Mouse (Mus musculus) v-Abl transformed pro-B cells (cell line): Measurements from ENCODE around the gene Clic4.

Source experiments
- in situ Hi-C, 2 experiments: fragments of 400-800 bp; cut with MboI; formaldehyde crosslinking; loops; one replicate each; pipeline ENCODE4 v1.15.1; 2025; ENCODE audit not compliant: unreplicated experiment in 2 of 2

The Clic4 gene

GRCm38 (mm10) chr4:135266987-135267386, 5.6 kb downstream of the Clic4 start:
- in situ Hi-C loops, result no loop called here

- in situ Hi-C loops, result loop anchor here (5.0 kb wide), 2 partner anchors 33 to 38 kb away; no protein-coding TSS in a partner anchor
Observed at GRCm38 (mm10) chr4:135260434-135260833, 12.2 kb downstream of the Clic4 start.

DNA sequence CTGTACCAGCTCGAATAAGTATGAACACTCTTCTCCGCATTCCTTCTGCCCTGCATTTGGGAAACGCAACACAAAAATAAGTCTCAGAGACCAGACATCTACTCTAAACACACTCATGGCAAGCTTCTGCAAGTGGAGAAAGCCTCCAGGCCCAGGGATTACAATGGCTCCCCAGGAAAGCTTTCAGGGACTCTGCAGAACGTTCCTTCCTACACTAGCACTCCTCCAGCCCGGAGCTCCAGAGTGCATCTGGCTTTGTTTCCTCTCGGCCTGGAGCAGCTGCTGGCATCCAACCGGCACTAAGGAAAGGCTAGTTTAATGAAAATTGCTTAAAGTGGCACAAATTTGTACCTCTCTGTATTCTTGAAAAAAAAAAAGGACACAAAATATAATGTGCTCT, 14.1 kb downstream of the Clic4 start:
- in situ Hi-C loops, result no loop called here

- in situ Hi-C loops, result no loop called here
Observed at GRCm38 (mm10) chr4:135257881-135258476, 14.6 kb downstream of the Clic4 start.

DNA sequence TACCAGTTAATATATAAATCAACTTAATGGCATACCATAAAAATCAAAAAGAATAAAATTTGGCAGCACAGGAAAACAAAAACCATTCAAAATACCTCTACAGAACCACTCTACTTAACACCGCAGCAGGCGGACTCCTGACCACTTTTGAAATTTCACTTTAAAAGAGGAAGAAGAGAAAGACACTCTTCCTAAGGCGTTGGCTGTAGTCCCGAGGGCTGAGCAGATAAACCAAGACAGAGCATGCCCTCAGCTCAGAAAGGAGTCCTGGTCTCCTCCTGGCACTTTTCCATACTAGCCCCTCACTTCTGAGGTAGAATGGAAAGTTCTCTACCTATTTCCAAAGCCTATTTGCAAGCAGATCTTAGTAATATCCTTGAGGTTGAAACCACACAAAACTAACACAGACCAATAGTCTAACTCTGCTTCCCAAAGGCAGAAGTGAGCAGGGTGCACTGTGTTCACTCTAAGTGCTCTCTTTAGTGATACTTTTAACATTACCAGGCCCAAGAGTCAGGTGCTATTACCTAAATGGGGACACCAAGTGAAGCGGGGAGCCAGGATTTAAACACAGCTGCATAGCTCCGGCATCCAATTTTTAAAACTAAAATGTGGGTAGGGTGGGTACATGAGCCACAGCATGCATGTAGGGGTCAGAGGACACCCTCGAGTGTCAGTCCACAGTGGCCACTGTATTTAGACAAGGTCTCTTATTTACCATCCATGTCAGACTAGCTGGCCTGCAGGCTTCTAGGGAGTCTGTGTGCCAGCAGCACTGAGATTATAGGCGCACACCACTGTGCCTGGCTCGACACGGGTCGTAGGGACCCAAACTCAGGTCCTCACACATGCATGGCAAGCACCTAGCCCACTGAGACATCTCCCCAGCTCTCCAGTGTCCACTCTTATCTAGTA, 15.8 kb downstream of the Clic4 start:
- in situ Hi-C loops, result no loop called here

- in situ Hi-C loops, result no loop called here
Observed at GRCm38 (mm10) chr4:135254770-135255169, 17.8 kb downstream of the Clic4 start.

DNA sequence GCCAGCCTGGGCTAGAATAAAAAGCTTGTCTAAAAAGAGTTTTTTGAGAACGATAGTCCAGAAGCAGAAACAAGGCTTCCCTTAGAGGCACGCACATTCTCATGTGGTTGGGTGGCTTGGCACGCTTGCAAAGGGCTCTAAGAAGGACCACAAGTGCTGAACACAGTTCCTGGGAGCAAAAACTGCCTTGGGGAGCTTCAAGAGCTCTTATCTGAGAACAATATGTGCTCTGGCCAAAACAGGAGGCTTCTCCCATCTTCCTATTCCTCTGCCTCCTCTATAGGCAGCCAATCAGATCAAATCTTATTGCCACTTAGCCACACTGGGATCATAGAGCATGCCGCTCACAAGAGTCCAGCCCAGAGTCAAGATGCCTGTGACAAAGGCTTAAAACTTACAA, 18.3 kb downstream of the Clic4 start:
- in situ Hi-C loops, result no loop called here

DNA sequence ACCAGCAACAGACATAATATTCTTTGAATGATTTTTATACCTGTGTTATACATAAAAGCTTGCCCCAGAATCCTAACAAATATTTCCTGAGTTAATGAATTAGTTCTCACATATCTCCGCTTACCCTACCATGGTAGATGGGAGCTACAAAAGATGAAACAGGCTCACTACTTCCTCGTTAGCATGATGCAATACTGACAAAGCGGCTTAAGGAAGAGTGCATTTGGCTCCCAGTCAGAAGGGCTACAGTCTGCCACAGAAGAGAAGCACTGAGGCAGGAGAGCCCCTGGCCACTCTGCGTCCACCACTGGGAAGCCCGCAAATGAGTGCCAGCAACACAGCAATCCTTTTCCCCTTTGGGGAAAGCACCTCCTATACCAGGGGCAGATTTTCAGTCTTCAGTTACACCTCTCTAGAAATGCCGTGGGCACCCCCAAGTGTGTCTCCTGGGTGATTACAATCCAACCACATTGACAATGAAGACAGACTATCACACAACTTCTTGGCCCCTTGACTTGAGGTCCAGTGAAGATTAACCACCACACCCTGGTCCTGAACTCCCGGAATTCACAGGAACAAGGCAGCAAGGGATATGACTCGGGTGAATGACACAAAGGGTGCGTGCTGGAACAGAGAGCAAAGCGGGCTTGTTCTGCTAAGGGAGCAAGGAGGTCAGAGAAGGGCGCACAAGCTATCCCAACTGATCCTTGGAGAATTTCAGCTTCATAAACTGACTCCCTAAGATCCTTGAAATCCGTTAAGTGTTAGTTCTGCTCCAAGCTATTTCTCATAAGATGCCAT, 19.2 kb downstream of the Clic4 start:
- in situ Hi-C loops, result no loop called here

- in situ Hi-C loops, result no loop called here
Observed at GRCm38 (mm10) chr4:135251801-135252200, 20.8 kb downstream of the Clic4 start.

GRCm38 (mm10) chr4:135248250-135249018, 24.2 kb downstream of the Clic4 start:
- in situ Hi-C loops, result no loop called here

DNA sequence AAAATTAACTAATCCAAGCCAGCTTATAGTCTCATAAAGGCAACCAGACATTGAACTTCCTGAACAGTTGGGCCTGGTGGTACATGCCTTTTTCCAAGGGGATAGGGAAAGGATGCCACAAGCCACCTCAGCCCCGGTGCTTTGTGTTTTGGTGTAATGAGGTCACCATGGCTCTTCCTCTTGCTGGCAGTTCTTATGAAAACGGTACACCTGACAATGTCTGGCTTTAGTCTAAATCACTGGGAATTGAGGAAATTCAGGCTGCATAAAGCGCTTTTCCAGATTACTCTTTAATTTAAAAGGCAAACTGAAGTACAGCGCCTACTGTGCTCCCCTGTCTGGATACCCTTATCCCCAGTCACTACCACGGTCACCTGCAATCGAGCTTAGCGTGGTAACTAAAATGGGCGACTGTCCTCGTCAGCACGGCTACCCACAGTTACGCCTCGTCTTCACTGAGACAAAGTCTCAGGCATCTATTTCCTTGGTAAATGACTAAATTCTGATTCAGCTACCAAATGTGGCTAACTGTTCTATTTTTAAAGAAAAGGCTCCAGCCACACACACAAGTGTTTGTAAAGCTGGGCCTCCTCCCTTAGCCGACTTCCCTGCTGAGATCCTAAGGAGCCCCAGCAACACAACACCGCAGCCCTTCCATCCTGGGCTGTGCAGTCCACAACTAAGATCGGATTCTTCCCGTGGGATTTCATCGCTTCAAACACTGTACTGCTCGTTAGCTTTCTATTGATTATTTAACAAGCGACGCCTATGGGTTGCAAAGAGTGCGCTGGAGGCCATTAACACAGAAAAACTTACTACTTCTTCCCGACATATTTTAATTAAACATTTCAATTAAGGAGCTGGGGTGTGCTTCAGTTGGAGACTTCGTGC, 25.5 kb downstream of the Clic4 start:
- in situ Hi-C loops, result no loop called here

GRCm38 (mm10) chr4:135246444-135246843, 26.2 kb downstream of the Clic4 start:
- in situ Hi-C loops, result no loop called here

DNA sequence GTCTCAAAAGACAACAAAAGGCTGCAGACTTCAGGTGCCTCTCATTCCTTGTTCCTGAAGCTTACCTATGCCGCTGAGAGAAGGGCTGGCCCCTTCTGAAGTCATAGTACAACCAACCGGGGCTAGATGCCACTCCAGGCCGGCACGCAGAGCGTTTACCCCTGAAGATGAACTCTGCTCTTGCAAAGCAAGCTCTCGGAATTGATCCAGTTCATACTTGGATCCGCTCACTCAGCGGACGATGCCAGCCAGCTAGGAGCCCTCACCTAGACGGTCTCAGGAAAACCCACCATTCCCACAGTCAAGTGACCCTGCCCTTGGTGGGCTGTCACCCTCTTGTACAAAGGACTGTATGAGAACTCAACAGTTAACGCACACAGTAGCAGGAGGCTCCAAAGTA, 26.8 kb downstream of the Clic4 start:
- in situ Hi-C loops, result no loop called here

GRCm38 (mm10) chr4:135244335-135244734, 28.3 kb downstream of the Clic4 start:
- in situ Hi-C loops, result no loop called here

- in situ Hi-C loops, result no loop called here
Observed at GRCm38 (mm10) chr4:135242913-135243541, 29.6 kb downstream of the Clic4 start.

DNA sequence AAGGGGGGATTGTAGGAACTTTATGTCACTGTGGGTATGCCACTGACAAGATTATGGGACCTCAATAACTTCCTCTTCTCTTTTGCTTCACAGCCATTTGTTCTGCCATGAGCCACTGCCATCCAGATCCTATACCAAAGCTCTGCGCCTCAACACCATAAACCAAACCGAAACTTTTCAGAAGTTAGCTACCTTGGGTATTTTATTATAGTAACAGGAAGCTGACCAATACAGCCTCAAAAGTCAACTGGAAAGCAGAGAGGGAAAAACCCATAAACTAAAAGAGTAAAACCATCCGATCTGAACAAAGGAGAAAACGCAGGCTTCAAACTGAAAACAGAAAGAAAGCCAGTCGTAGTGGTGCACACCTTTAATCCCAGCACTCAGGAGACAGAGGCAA, 30.2 kb downstream of the Clic4 start:
- in situ Hi-C loops, result no loop called here

GRCm38 (mm10) chr4:135241669-135242068, 30.9 kb downstream of the Clic4 start:
- in situ Hi-C loops, result no loop called here

DNA sequence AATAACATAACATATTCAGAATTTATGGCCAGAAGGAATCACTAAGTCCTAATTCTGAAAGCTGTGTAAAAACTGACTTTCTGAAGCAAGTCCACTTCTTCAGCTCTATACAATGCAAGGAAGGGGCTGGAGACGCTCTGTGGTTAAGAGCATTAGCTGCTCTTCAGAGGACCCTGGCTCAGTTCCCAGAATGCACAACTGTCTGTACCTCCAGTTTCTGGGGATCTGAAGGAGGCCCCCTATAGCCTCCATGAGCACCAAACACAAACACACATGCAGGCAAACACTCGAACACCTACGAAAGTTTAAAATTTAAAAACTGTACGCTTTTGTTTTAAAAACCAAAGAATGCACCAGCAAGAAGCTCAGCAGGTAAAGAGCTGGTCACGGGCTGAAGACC, 31.5 kb downstream of the Clic4 start:
- in situ Hi-C loops, result no loop called here

DNA sequence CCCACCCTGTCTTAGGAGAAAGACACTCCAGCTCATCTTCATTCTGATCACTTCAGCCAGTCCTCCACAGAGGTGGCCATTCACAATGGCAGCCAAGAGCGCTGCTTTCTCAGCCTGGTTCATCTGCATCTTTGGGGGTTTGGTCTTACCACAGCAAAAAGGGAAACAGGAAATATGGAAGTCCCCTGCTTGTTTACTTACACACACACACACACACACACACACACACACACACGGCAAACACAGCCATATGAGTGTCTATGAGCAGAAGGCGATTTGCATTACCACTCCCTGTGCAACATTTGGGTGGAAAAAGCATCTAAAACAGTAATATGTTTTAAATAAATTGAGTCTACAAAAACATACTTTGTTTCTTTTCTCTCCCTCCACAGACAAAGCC, 32.3 kb downstream of the Clic4 start:
- in situ Hi-C loops, result no loop called here
